Mouse (Mus musculus) heart, adult 2 months (tissue): ENCODE measurements at regions not wholly inside any gene's neighbourhood (a gene's known extent, or its start where the extent isn't known, plus 50 kb on each side); places are given as distances from the start of the nearest gene placed in this dataset.

Experiments used
- CTCF ChIP-seq: fragments of 200-600 bp; IDR thresholded peaks from 2 replicates; pipeline ENCODE4 v1.8.1; 2022; ENCODE audit warnings: antibody characterized with exemption, mild to moderate bottlenecking, moderate library complexity
- POLR2A ChIP-seq: fragments of 200-500 bp; IDR thresholded peaks from 2 replicates; pipeline ENCODE4 v1.6.1; 2011; ENCODE audit warnings: mild to moderate bottlenecking, low read depth, low read length, control low read depth; ENCODE audit not compliant: insufficient read depth

- TF ChIP-seq CTCF (no peak), POLR2A (no peak)
Measured at GRCm38 (mm10) chr16:74530531-74530930, 118.9 kb upstream of the Robo2 start.
